Mouse (Mus musculus) hindbrain, embryonic 15.5 days (tissue): ENCODE results near the gene Pbx1. TPM values are rescaled to one million over a fixed set of nuclear protein-coding genes. Genes with fewer than 3 reads are reported as not detected.

Experiments
- ATAC-seq: fragments of 200-750 bp; cut with Nextera tagmentation; 2 replicates; pipeline ENCODE4 v1.8.0; 2017; ENCODE audit warnings: low read depth, moderate number of reproducible peaks, moderate TSS enrichment; ENCODE audit not compliant: low FRiP score
- H3K27ac ChIP-seq: fragments of 300-500 bp; sonication (generic); replicated peaks from 2 replicates; pipeline ENCODE4 v1.5.1; 2015; ENCODE audit warnings: mild to moderate bottlenecking, inconsistent platforms
- H3K27me3 ChIP-seq: fragments of 300-500 bp; sonication (generic); 2 replicates; pipeline ENCODE4 v1.6.1; 2015; ENCODE audit warnings: control low read depth, inconsistent platforms
- H3K36me3 ChIP-seq: fragments of 300-500 bp; sonication (generic); 2 replicates; pipeline ENCODE4 v1.6.1; 2015; ENCODE audit warnings: control low read depth, inconsistent platforms
- H3K4me1 ChIP-seq: fragments of 300-500 bp; sonication (generic); replicated peaks from 2 replicates; pipeline ENCODE4 v1.6.1; 2015; ENCODE audit warnings: control low read depth, inconsistent platforms
- H3K4me2 ChIP-seq: fragments of 300-500 bp; sonication (generic); 2 replicates; pipeline ENCODE4 v1.6.1; 2015; ENCODE audit warnings: moderate library complexity, mild to moderate bottlenecking, inconsistent platforms
- H3K4me3 ChIP-seq: fragments of 300-500 bp; sonication (generic); 2 replicates; pipeline ENCODE4 v1.5.1; 2015; ENCODE audit warnings: mild to moderate bottlenecking, inconsistent platforms
- H3K9ac ChIP-seq: fragments of 300-500 bp; sonication (generic); 2 replicates; pipeline ENCODE4 v1.6.1; 2015; ENCODE audit warnings: inconsistent platforms
- H3K9me3 ChIP-seq: fragments of 300-500 bp; sonication (generic); 2 replicates; pipeline ENCODE4 v1.6.1; 2016; ENCODE audit warnings: control low read depth, inconsistent platforms
- WGBS: fragments of 180-500 bp; shearing (Covaris S2); methylation state at CpG from one replicate; pipeline ENCODE4 v1.1.7; 2015; 5-methylcytosine and 5-hydroxymethylcytosine counted together
- polyA plus RNA-seq: library from polyadenylated mRNA; unstranded; fragments of >200 nt; fragmentation: Nextera tagmentation; extraction: Ambion mirVana; gene quantifications from 2 replicates; pipeline ENCODE4 v1.2.1, GENCODE M21; 2015

The Pbx1 gene
- polyA plus RNA-seq, 1 experiment from 2014 or later = 44.2 TPM

- ATAC-seq = no peak
These were observed 249.3 kb downstream of the Pbx1 start for GRCm38 (mm10) chr1:168182816-168183215.

GRCm38 (mm10) chr1:168180622-168181441 lies 251.2 kb downstream of the Pbx1 start:
- peaks cover 16% of the 10 kb centered on the region for H3K36me3 ChIP-seq
- H3K4me2 ChIP-seq = no peak overlapping the region
- 85% methylated on average over 9 of the region's 9 CpGs for WGBS
- no peak overlapping the region for H3K27ac ChIP-seq
- no peaks in the 10 kb centered on the region for H3K27me3 ChIP-seq
- no peaks in the 10 kb centered on the region for H3K4me1 ChIP-seq
- H3K9me3 ChIP-seq = no peaks in the 10 kb centered on the region
- no peak overlapping the region for H3K9ac ChIP-seq
- H3K4me3 ChIP-seq = no peak overlapping the region
- ATAC-seq = no peak

More at GRCm38 (mm10) chr1:168182816-168183215, 249.3 kb downstream of the Pbx1 start:
- no peak overlapping the region for H3K9ac ChIP-seq
- no peaks in the 10 kb centered on the region for H3K4me1 ChIP-seq
- no peaks in the 10 kb centered on the region for H3K9me3 ChIP-seq
- H3K4me3 ChIP-seq = no peak overlapping the region
- H3K27ac ChIP-seq = no peak overlapping the region
- H3K36me3 ChIP-seq = peaks cover 16% of the 10 kb centered on the region
- WGBS = 98% methylated on average over 8 of the region's 8 CpGs
- no peaks in the 10 kb centered on the region for H3K27me3 ChIP-seq
- no peak overlapping the region for H3K4me2 ChIP-seq

GRCm38 (mm10) chr1:168179691-168180090 lies 252.4 kb downstream of the Pbx1 start:
- Histone ChIP-seq H3K4me2 (no peak overlapping the region), H3K4me3 (no peak overlapping the region), H3K36me3 (peaks cover 16% of the 10 kb centered on the region), H3K4me1 (no peaks in the 10 kb centered on the region), H3K9me3 (no peaks in the 10 kb centered on the region), H3K9ac (no peak overlapping the region), H3K27me3 (no peaks in the 10 kb centered on the region), H3K27ac (no peak overlapping the region)
- no peak for ATAC-seq
- WGBS = 85% methylated on average over 11 of the region's 11 CpGs

GRCm38 (mm10) chr1:168178611-168179010 lies 253.5 kb downstream of the Pbx1 start:
- Histone ChIP-seq H3K36me3 (peaks cover 16% of the 10 kb centered on the region), H3K4me1 (no peaks in the 10 kb centered on the region), H3K27ac (no peak overlapping the region), H3K9me3 (no peaks in the 10 kb centered on the region), H3K9ac (no peak overlapping the region), H3K4me3 (no peak overlapping the region), H3K4me2 (no peak overlapping the region), H3K27me3 (no peaks in the 10 kb centered on the region)
- WGBS = 89% methylated on average over 1 of the region's 1 CpGs
- ATAC-seq = no peak

- no peaks in the 10 kb centered on the region for H3K4me1 ChIP-seq
- no peak overlapping the region for H3K4me3 ChIP-seq
- no peaks in the 10 kb centered on the region for H3K36me3 ChIP-seq
- H3K4me2 ChIP-seq = no peak overlapping the region
- no peak overlapping the region for H3K9ac ChIP-seq
- no peaks in the 10 kb centered on the region for H3K27me3 ChIP-seq
- no peaks in the 10 kb centered on the region for H3K9me3 ChIP-seq
- no peak for ATAC-seq
- no peak overlapping the region for H3K27ac ChIP-seq
- 88% methylated on average over 4 of the region's 4 CpGs for WGBS
These were observed 256.5 kb downstream of the Pbx1 start for GRCm38 (mm10) chr1:168175586-168175985.

GRCm38 (mm10) chr1:168169791-168170190 lies 262.3 kb downstream of the Pbx1 start:
- ATAC-seq = no peak
- H3K27ac ChIP-seq = 0 out of 2 replicates have a peak overlapping the region, but pooled peaks have one; percentile 8
- H3K4me2 ChIP-seq = no peak overlapping the region
- 82% methylated on average over 8 of the region's 8 CpGs for WGBS
- peaks cover 15% of the 10 kb centered on the region for H3K4me1 ChIP-seq
- no peaks in the 10 kb centered on the region for H3K27me3 ChIP-seq
- no peak overlapping the region for H3K4me3 ChIP-seq
- H3K9ac ChIP-seq = no peak overlapping the region
- no peaks in the 10 kb centered on the region for H3K9me3 ChIP-seq
- H3K36me3 ChIP-seq = no peaks in the 10 kb centered on the region

GRCm38 (mm10) chr1:168169052-168169779 lies 262.9 kb downstream of the Pbx1 start:
- Histone ChIP-seq H3K36me3 (no peaks in the 10 kb centered on the region), H3K4me1 (peaks cover 20% of the 10 kb centered on the region), H3K9ac (no peak overlapping the region), H3K4me3 (no peak overlapping the region), H3K9me3 (no peaks in the 10 kb centered on the region), H3K27me3 (no peaks in the 10 kb centered on the region), H3K4me2 (no peak overlapping the region), H3K27ac (0 out of 2 replicates have a peak overlapping the region, but pooled peaks have one; percentile 8)
- no peak for ATAC-seq
- 60% methylated on average over 10 of the region's 10 CpGs for WGBS

GRCm38 (mm10) chr1:168167781-168168180 lies 264.3 kb downstream of the Pbx1 start:
- Histone ChIP-seq H3K36me3 (no peaks in the 10 kb centered on the region), H3K9ac (no peak overlapping the region), H3K4me1 (peaks cover 32% of the 10 kb centered on the region), H3K4me2 (no peak overlapping the region), H3K4me3 (no peak overlapping the region), H3K9me3 (no peaks in the 10 kb centered on the region), H3K27me3 (no peaks in the 10 kb centered on the region), H3K27ac (no peak overlapping the region)
- WGBS = 92% methylated on average over 5 of the region's 5 CpGs
- no peak for ATAC-seq

GRCm38 (mm10) chr1:168166841-168167240 lies 265.2 kb downstream of the Pbx1 start:
- Histone ChIP-seq H3K4me3 (no peak overlapping the region), H3K4me2 (no peak overlapping the region), H3K27ac (no peak overlapping the region), H3K4me1 (peaks cover 32% of the 10 kb centered on the region), H3K9me3 (no peaks in the 10 kb centered on the region), H3K27me3 (no peaks in the 10 kb centered on the region), H3K9ac (no peak overlapping the region), H3K36me3 (no peaks in the 10 kb centered on the region)
- no peak for ATAC-seq
- WGBS = 93% methylated on average over 2 of the region's 2 CpGs

- 0 out of 2 replicates have a peak, but pooled peaks have one; percentile 19 for ATAC-seq
- no peaks in the 10 kb centered on the region for H3K36me3 ChIP-seq
- H3K4me1 ChIP-seq = peaks cover 31% of the 10 kb centered on the region
- peak overlapping the region; percentile 69 for H3K27ac ChIP-seq
- H3K4me2 ChIP-seq = no peak overlapping the region
- no peaks in the 10 kb centered on the region for H3K9me3 ChIP-seq
- WGBS = 68% methylated on average over 3 of the region's 3 CpGs
- no peaks in the 10 kb centered on the region for H3K27me3 ChIP-seq
- H3K4me3 ChIP-seq = no peak overlapping the region
- H3K9ac ChIP-seq = no peak overlapping the region
These were observed 267.1 kb downstream of the Pbx1 start for GRCm38 (mm10) chr1:168164945-168165344.

- Histone ChIP-seq H3K4me2 (peak overlapping the region; percentile 44), H3K27me3 (no peaks in the 10 kb centered on the region), H3K36me3 (0 out of 2 replicates have a peak, but pooled peaks cover 6% of the 10 kb centered on the region), H3K9ac (peak overlapping the region; percentile 12; the same call in 1 of the 2 replicates), H3K27ac (peak overlapping the region; percentile 69), H3K4me3 (peak overlapping the region; percentile 25; the same call in 1 of the 2 replicates), H3K9me3 (no peaks in the 10 kb centered on the region), H3K4me1 (peaks cover 23% of the 10 kb centered on the region)
- ATAC-seq = no peak
- WGBS = 22% methylated on average over 23 of the region's 23 CpGs
These were observed 268.4 kb downstream of the Pbx1 start for GRCm38 (mm10) chr1:168163521-168164233.
